Mouse (Mus musculus): Measurements from ENCODE around the gene Adam15. TPM values are rescaled to one million over a fixed set of nuclear protein-coding genes. Genes with fewer than 3 reads are reported as not detected.

The Adam15 gene
- polyA plus RNA-seq (2014; fragmentation: Illumina TruSeq; extraction: RNeasy Lipid Tissue Mini Kit (QIAGEN cat#74804); ENCODE audit: low read depth, low replicate concordance): 12.9 TPM

DNA sequence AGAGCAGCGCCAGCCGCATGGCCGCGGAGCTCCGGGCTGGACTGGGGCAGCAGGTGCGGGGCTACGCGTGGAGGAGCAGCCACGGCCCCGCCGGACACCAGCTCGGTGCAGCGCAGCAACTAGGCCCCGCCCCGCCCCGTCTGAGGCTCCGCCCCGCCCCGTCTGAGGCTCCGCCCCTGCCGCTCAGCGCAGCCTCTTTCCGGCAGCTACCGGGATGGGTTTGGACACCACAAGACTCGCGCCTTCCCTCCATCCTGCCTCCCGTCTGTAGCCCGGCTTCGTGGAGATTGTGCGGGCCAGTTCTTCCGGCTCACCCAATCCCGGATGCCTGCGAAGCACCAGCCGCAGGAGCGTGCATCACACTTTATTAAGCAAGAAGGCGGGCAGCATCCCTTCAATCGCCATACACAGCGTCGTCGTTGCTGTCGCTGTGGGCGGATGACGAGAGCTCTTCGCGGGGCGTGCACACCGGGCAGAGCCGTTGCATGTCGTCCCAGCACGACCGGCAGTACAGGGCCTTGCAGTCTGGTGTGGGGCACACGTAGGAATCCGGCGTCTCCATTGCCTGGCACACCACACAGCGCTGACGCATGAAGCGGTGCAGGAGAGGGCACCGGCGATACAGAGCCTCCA lies at the start of gene Adam15:
TSS of gene Adam15 (minus strand) at position 128 of the 633 bp plus-strand sequence.

DNA sequence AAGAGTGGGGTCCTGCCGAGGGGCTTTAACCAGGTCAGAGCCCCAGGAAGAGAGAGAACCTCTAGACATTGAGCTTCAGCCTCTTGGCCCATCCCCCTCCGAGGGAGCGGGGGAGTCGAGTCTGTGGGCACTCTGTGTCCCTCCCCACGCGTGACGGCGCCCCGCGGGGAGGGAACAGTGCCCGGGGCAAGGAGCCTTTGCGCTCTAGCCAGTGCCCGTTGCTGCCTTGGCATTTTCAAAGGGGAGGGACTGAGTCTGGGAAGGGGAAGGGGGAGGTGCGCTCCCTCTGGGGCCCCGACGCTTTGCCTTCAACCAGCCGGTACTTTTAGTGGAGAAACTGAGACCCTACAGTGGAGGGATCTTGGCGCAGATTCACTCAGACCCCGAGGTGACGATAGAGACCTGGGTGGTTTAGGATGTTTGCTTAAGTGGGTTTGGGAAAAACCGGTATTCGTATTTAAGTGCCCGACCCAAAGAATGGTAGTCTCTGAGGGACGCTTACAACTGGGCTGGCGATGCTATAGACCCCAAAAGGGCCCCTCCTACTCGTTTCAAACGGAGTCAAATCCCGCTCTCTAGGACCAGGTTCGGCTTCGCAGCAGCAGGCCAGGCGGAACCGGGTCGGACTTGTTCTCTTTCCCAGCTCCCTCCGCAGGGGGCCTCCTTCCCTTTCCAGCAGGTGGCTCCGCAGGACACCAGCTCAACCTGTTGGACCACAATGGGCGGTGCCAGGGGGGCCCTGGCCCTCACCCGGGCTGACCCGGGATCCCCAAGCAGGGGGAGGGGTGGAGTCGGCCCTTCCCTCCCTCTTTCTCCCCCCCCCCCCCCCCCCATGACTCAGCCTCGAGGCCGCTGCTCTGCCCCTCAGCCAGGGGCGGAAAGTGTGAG lies 44.5 kb upstream of the Adam15 start, which contains the start of gene Zbtb7b:
TSS of gene Zbtb7b (minus strand) at position 771 of the 888 bp plus-strand sequence.

DNA sequence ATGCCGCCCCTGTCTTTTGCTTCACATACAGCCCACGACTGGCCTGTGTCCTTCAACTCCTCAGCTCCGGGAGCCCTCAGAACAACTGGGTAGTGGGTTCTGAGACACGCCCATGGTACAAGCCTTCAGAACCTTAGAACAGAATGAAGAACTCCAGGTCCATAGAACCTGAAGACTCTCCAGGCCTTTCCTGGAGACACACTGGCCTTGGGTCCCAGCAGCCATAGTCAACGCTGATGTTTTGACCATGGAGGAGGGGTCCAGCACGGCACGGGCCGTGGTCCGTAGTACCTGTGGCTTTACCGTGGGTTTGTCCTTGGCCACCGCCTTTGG lies 15.3 kb upstream of the Adam15 start, which contains the start of gene Dcst1:
TSS of gene Dcst1 (minus strand) at position 101 of the 333 bp plus-strand sequence.

DNA sequence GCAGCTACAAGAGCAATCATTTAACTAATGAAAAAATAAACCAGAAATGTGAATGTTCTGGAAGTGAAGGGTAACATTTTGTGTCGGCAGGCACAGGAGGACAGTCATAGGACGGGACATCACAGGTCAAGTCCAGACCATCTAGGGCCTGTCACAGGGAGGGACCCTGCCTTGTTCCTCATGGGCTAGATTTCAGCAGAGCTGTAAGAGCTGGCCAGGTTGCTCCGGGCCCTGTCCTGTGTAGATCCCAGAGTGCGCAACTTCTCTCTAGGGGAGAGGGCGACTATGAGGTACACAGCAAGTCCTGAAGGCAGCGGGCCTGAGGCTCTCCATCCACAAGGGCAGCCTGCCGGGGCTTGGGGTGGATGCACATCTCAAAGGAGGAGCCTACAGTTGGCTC lies 11.9 kb upstream of the Adam15 start, which contains the start of gene Dcst2:
TSS of gene Dcst2 (plus strand) at position 301 of the 400 bp plus-strand sequence.

DNA sequence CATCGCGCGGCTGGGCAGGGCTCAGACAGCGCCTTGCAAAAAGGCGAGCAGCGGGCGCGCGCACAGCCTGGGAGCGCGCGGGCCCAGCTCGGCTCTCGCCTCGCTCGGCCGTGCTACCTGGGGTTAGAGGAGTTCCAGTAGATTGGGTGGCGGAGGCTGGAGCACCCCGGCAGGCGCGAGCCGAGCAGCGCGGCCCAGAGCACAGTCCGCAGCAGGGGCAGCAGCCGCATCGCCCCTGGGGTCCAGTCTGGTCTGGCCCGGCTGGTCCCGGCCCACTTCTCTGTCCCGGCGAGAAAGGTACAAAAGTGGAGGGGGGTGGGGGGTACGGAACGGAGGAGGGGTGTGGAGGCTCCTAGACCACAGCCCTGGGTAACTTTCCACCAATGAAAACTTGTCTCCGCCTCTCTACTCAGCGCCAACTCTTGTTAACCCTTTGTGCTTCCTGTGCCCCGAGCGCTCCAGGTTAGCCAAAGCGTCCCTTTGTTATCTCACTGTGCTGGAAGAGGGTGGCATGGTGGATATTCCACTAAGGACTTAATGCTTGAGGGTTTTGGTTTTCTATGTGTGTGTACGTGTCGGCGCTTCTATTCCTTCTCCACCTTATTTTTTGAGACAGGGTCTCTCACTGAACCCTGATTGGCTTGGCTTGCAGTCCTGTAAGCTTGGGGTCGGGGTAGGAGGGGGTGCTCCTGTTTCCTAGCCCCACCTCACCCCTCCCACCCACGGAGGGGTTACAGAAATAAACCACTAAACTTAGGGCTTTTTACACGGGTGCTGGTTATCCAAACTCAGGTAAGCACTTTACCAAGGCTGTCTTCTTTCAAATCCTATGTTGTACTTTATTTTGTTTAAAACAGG lies 11.8 kb downstream of the Adam15 start, which contains the start of gene Efna4:
TSS of gene Efna4 (minus strand) at position 308 of the 858 bp plus-strand sequence.

DNA sequence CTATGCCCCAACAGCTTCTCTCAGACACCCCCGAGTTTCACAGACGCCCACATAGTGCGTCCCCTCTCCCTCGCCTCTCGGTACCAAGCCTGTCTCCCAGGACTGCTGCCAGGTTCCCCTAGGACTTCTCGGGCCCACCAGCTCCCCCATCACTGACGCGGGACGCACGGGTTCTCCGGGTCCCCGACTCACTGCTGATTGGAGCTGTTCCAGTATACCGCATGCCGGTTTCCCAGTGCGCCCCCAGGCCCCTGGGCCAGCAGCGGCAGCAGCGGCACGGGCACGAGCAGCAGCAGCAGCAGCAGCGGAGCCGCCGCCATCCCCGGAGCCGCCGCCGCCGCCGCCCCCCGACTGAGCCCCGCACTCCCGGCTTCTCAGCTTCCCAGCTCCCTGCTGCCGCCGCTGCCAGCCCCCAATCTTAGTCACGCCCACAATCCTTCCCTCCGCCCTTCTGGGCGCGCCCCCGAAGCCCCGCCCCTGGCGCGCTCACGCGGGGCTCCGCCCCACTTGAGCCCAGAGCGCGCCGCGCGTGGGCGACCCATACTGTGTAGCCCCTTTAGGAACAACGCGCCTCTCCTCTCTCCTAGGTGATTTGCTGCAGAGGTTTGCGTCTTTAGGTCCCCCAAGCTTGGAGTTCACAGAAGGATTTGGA lies 27.2 kb downstream of the Adam15 start, which contains the start of gene Efna3:
TSS of gene Efna3 (minus strand) at position 452 of the 652 bp plus-strand sequence.

Other genes starting within 250 kb of the Adam15 start
- gene Gm43738, start 248.9 kb downstream of the Adam15 start, polyA plus RNA-seq (2014; fragmentation: Illumina TruSeq; extraction: RNeasy Lipid Tissue Mini Kit (QIAGEN cat#74804); ENCODE audit: low read depth, low replicate concordance): not detected
- gene Fdps, start 248.0 kb downstream of the Adam15 start, polyA plus RNA-seq (2014; fragmentation: Illumina TruSeq; extraction: RNeasy Lipid Tissue Mini Kit (QIAGEN cat#74804); ENCODE audit: low read depth, low replicate concordance): 43.8 TPM
- not detected for gene Pklr, start 213.9 kb downstream of the Adam15 start, polyA plus RNA-seq (2014; fragmentation: Illumina TruSeq; extraction: RNeasy Lipid Tissue Mini Kit (QIAGEN cat#74804); ENCODE audit: low read depth, low replicate concordance)
- gene Hcn3, start 189.8 kb downstream of the Adam15 start, polyA plus RNA-seq (2014; fragmentation: Illumina TruSeq; extraction: RNeasy Lipid Tissue Mini Kit (QIAGEN cat#74804); ENCODE audit: low read depth, low replicate concordance): 0.76 TPM
- gene Clk2, start 185.2 kb downstream of the Adam15 start, polyA plus RNA-seq (2014; fragmentation: Illumina TruSeq; extraction: RNeasy Lipid Tissue Mini Kit (QIAGEN cat#74804); ENCODE audit: low read depth, low replicate concordance): 15.3 TPM
- 15.5 TPM for gene Scamp3, start 172.5 kb downstream of the Adam15 start, polyA plus RNA-seq (2014; fragmentation: Illumina TruSeq; extraction: RNeasy Lipid Tissue Mini Kit (QIAGEN cat#74804); ENCODE audit: low read depth, low replicate concordance)
- 0.47 TPM for gene Fam189b, start 166.9 kb downstream of the Adam15 start, polyA plus RNA-seq (2014; fragmentation: Illumina TruSeq; extraction: RNeasy Lipid Tissue Mini Kit (QIAGEN cat#74804); ENCODE audit: low read depth, low replicate concordance)
- 13.1 TPM for gene Gba, start 147.1 kb downstream of the Adam15 start, polyA plus RNA-seq (2014; fragmentation: Illumina TruSeq; extraction: RNeasy Lipid Tissue Mini Kit (QIAGEN cat#74804); ENCODE audit: low read depth, low replicate concordance)
- gene Thbs3, start 134.8 kb downstream of the Adam15 start, polyA plus RNA-seq (2014; fragmentation: Illumina TruSeq; extraction: RNeasy Lipid Tissue Mini Kit (QIAGEN cat#74804); ENCODE audit: low read depth, low replicate concordance): 0.82 TPM
- gene Mtx1, start 122.9 kb downstream of the Adam15 start, polyA plus RNA-seq (2014; fragmentation: Illumina TruSeq; extraction: RNeasy Lipid Tissue Mini Kit (QIAGEN cat#74804); ENCODE audit: low read depth, low replicate concordance): 38.5 TPM
- not detected for gene Muc1, start 120.9 kb downstream of the Adam15 start, polyA plus RNA-seq (2014; fragmentation: Illumina TruSeq; extraction: RNeasy Lipid Tissue Mini Kit (QIAGEN cat#74804); ENCODE audit: low read depth, low replicate concordance)
- 37.0 TPM for gene Krtcap2, start 104.0 kb downstream of the Adam15 start, polyA plus RNA-seq (2014; fragmentation: Illumina TruSeq; extraction: RNeasy Lipid Tissue Mini Kit (QIAGEN cat#74804); ENCODE audit: low read depth, low replicate concordance)
- gene Trim46, start 103.7 kb downstream of the Adam15 start, polyA plus RNA-seq (2014; fragmentation: Illumina TruSeq; extraction: RNeasy Lipid Tissue Mini Kit (QIAGEN cat#74804); ENCODE audit: low read depth, low replicate concordance): not detected
- gene Dpm3, start 90.6 kb downstream of the Adam15 start, polyA plus RNA-seq (2014; fragmentation: Illumina TruSeq; extraction: RNeasy Lipid Tissue Mini Kit (QIAGEN cat#74804); ENCODE audit: low read depth, low replicate concordance): not detected
- gene Slc50a1, start 79.4 kb downstream of the Adam15 start, polyA plus RNA-seq (2014; fragmentation: Illumina TruSeq; extraction: RNeasy Lipid Tissue Mini Kit (QIAGEN cat#74804); ENCODE audit: low read depth, low replicate concordance): 16.9 TPM
- 2.7 TPM for gene Efna1, start 68.9 kb downstream of the Adam15 start, polyA plus RNA-seq (2014; fragmentation: Illumina TruSeq; extraction: RNeasy Lipid Tissue Mini Kit (QIAGEN cat#74804); ENCODE audit: low read depth, low replicate concordance)
- gene Efna3, start 27.0 kb downstream of the Adam15 start, polyA plus RNA-seq (2014; fragmentation: Illumina TruSeq; extraction: RNeasy Lipid Tissue Mini Kit (QIAGEN cat#74804); ENCODE audit: low read depth, low replicate concordance): not detected
- gene Efna4, start 12.0 kb downstream of the Adam15 start, polyA plus RNA-seq (2014; fragmentation: Illumina TruSeq; extraction: RNeasy Lipid Tissue Mini Kit (QIAGEN cat#74804); ENCODE audit: low read depth, low replicate concordance): not detected
- gene Dcst2, start 12.0 kb upstream of the Adam15 start, polyA plus RNA-seq (2014; fragmentation: Illumina TruSeq; extraction: RNeasy Lipid Tissue Mini Kit (QIAGEN cat#74804); ENCODE audit: low read depth, low replicate concordance): not detected
- not detected for gene Dcst1, start 15.3 kb upstream of the Adam15 start, polyA plus RNA-seq (2014; fragmentation: Illumina TruSeq; extraction: RNeasy Lipid Tissue Mini Kit (QIAGEN cat#74804); ENCODE audit: low read depth, low replicate concordance)
- 7.4 TPM for gene Zbtb7b, start 44.8 kb upstream of the Adam15 start, polyA plus RNA-seq (2014; fragmentation: Illumina TruSeq; extraction: RNeasy Lipid Tissue Mini Kit (QIAGEN cat#74804); ENCODE audit: low read depth, low replicate concordance)
- gene Lenep, start 52.8 kb upstream of the Adam15 start, polyA plus RNA-seq (2014; fragmentation: Illumina TruSeq; extraction: RNeasy Lipid Tissue Mini Kit (QIAGEN cat#74804); ENCODE audit: low read depth, low replicate concordance): 2.3 TPM
- 1.2 TPM for gene Flad1, start 61.9 kb upstream of the Adam15 start, polyA plus RNA-seq (2014; fragmentation: Illumina TruSeq; extraction: RNeasy Lipid Tissue Mini Kit (QIAGEN cat#74804); ENCODE audit: low read depth, low replicate concordance)
- gene Cks1b, start 68.4 kb upstream of the Adam15 start, polyA plus RNA-seq (2014; fragmentation: Illumina TruSeq; extraction: RNeasy Lipid Tissue Mini Kit (QIAGEN cat#74804); ENCODE audit: low read depth, low replicate concordance): 9.6 TPM
- gene Shc1, start 68.4 kb upstream of the Adam15 start, polyA plus RNA-seq (2014; fragmentation: Illumina TruSeq; extraction: RNeasy Lipid Tissue Mini Kit (QIAGEN cat#74804); ENCODE audit: low read depth, low replicate concordance): 39.8 TPM
- gene Pygo2, start 80.2 kb upstream of the Adam15 start, polyA plus RNA-seq (2014; fragmentation: Illumina TruSeq; extraction: RNeasy Lipid Tissue Mini Kit (QIAGEN cat#74804); ENCODE audit: low read depth, low replicate concordance): 8.5 TPM
- gene Pbxip1, start 86.7 kb upstream of the Adam15 start, polyA plus RNA-seq (2014; fragmentation: Illumina TruSeq; extraction: RNeasy Lipid Tissue Mini Kit (QIAGEN cat#74804); ENCODE audit: low read depth, low replicate concordance): 13.2 TPM
- 1.1 TPM for gene Pmvk, start 104.5 kb upstream of the Adam15 start, polyA plus RNA-seq (2014; fragmentation: Illumina TruSeq; extraction: RNeasy Lipid Tissue Mini Kit (QIAGEN cat#74804); ENCODE audit: low read depth, low replicate concordance)
- 3.4 TPM for gene Kcnn3, start 170.2 kb upstream of the Adam15 start, polyA plus RNA-seq (2014; fragmentation: Illumina TruSeq; extraction: RNeasy Lipid Tissue Mini Kit (QIAGEN cat#74804); ENCODE audit: low read depth, low replicate concordance)

All from adrenal gland, adult 10 weeks (tissue).